Mouse (Mus musculus): ENCODE results near the gene Pfdn6. TPM values are rescaled to one million over a fixed set of nuclear protein-coding genes. Genes with fewer than 3 reads are reported as not detected.
"Not testable (repeated sequence)": the region's sequence is repeated elsewhere in the genome, so short reads cannot be mapped to it uniquely, and the experiment has no call there.

The Pfdn6 gene
- polyA plus RNA-seq, 1 experiment from 2014 or later: 152 TPM

DNA sequence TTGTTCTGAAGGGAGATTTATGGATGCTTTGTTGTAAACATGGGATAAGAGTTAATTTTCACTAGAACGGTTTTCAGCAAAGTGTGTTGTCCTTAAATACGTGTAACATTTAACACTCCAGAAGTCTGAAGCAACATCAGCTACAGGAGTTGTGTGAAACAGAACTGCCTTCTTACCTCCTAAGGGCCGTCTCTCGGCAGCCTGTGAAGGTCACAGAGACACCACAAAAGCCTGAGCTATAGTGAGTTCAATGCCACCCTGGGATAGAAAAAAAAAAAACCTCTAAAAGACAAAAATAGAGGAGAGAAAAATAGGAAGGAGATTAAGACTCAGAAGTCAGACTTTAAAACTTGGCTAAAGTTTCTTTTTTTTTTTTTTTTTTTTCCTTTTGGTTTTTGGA is 38.1 kb downstream of the Pfdn6 start:
- ATAC-seq (ENCODE audit: insufficient number of reproducible peaks, insufficient read depth, low FRiP score, low read depth): no peak
- H3K36me3 ChIP-seq (ENCODE audit: control insufficient read depth, insufficient read depth, low read length): no peaks in the 10 kb centered on the region
- H3K27ac ChIP-seq (ENCODE audit: low read length): no peak overlapping the region
- H3K9me3 ChIP-seq (ENCODE audit: control insufficient read depth, low read depth, low read length): no peaks in the 10 kb centered on the region
- WGBS: 43% methylated on average over 4 of the region's 4 CpGs
- H3K4me2 ChIP-seq (replicated peaks; ENCODE audit: low read depth, low read length): no peak overlapping the region
- no peak overlapping the region for H3K4me3 ChIP-seq (ENCODE audit: low read depth, low read length)
- no peaks in the 10 kb centered on the region for H3K27me3 ChIP-seq (ENCODE audit: control insufficient read depth, insufficient read depth, low read length)
- no peaks in the 10 kb centered on the region for H3K4me1 ChIP-seq (ENCODE audit: control insufficient read depth, insufficient read depth, low read length)
- no peak overlapping the region for H3K9ac ChIP-seq (replicated peaks; ENCODE audit: low read depth, low read length)

DNA sequence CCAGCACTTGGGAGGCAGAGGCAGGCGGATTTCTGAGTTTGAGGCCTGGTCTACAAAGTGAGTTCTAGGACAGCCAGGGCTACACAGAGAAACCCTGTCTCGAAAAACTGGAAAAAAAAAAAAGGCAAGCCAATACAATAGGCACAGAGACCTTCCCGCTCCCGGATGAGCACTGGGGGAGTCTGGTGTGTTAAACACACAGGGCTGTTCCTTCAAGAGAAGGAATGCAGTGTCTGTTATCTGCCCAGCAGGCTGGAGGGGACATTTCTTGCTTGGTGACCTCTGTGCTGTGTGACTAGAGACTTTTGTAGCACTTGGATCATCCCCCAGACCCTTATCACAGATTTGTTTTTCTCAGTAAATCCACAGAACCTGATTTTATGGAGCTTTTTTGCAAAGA is 38.5 kb downstream of the Pfdn6 start:
- no peaks in the 10 kb centered on the region for H3K4me1 ChIP-seq (ENCODE audit: control insufficient read depth, insufficient read depth, low read length)
- no peaks in the 10 kb centered on the region for H3K36me3 ChIP-seq (ENCODE audit: control insufficient read depth, insufficient read depth, low read length)
- no peak for ATAC-seq (ENCODE audit: insufficient number of reproducible peaks, insufficient read depth, low FRiP score, low read depth)
- H3K27ac ChIP-seq (ENCODE audit: low read length): no peak overlapping the region
- no peak overlapping the region for H3K4me3 ChIP-seq (ENCODE audit: low read depth, low read length)
- H3K27me3 ChIP-seq (ENCODE audit: control insufficient read depth, insufficient read depth, low read length): no peaks in the 10 kb centered on the region
- WGBS: 69% methylated on average over 4 of the region's 4 CpGs
- no peak overlapping the region for H3K4me2 ChIP-seq (replicated peaks; ENCODE audit: low read depth, low read length)
- no peaks in the 10 kb centered on the region for H3K9me3 ChIP-seq (ENCODE audit: control insufficient read depth, low read depth, low read length)
- no peak overlapping the region for H3K9ac ChIP-seq (replicated peaks; ENCODE audit: low read depth, low read length)

- H3K9me3 ChIP-seq (ENCODE audit: control insufficient read depth, low read depth, low read length): no peaks in the 10 kb centered on the region
- H3K9ac ChIP-seq (replicated peaks; ENCODE audit: low read depth, low read length): no peak overlapping the region
- no peaks in the 10 kb centered on the region for H3K27me3 ChIP-seq (ENCODE audit: control insufficient read depth, insufficient read depth, low read length)
- H3K36me3 ChIP-seq (ENCODE audit: control insufficient read depth, insufficient read depth, low read length): no peaks in the 10 kb centered on the region
- no peaks in the 10 kb centered on the region for H3K4me1 ChIP-seq (ENCODE audit: control insufficient read depth, insufficient read depth, low read length)
- no peak for ATAC-seq (ENCODE audit: insufficient number of reproducible peaks, insufficient read depth, low FRiP score, low read depth)
- WGBS: 78% methylated on average over 4 of the region's 4 CpGs
- no peak overlapping the region for H3K27ac ChIP-seq (ENCODE audit: low read length)
- H3K4me2 ChIP-seq (replicated peaks; ENCODE audit: low read depth, low read length): no peak overlapping the region
- no peak overlapping the region for H3K4me3 ChIP-seq (ENCODE audit: low read depth, low read length)
These were observed 39.2 kb downstream of the Pfdn6 start for GRCm38 (mm10) chr17:33900989-33901314.

GRCm38 (mm10) chr17:33900281-33900988 is 39.7 kb downstream of the Pfdn6 start:
- H3K4me3 ChIP-seq (ENCODE audit: low read depth, low read length): no peak overlapping the region
- H3K36me3 ChIP-seq (ENCODE audit: control insufficient read depth, insufficient read depth, low read length): no peaks in the 10 kb centered on the region
- H3K27me3 ChIP-seq (ENCODE audit: control insufficient read depth, insufficient read depth, low read length): no peaks in the 10 kb centered on the region
- no peak overlapping the region for H3K4me2 ChIP-seq (replicated peaks; ENCODE audit: low read depth, low read length)
- H3K9ac ChIP-seq (replicated peaks; ENCODE audit: low read depth, low read length): no peak overlapping the region
- no peaks in the 10 kb centered on the region for H3K4me1 ChIP-seq (ENCODE audit: control insufficient read depth, insufficient read depth, low read length)
- no peaks in the 10 kb centered on the region for H3K9me3 ChIP-seq (ENCODE audit: control insufficient read depth, low read depth, low read length)
- no peak overlapping the region for H3K27ac ChIP-seq (ENCODE audit: low read length)
- ATAC-seq (ENCODE audit: insufficient number of reproducible peaks, insufficient read depth, low FRiP score, low read depth): no peak
- WGBS: 59% methylated on average over 7 of the region's 7 CpGs

DNA sequence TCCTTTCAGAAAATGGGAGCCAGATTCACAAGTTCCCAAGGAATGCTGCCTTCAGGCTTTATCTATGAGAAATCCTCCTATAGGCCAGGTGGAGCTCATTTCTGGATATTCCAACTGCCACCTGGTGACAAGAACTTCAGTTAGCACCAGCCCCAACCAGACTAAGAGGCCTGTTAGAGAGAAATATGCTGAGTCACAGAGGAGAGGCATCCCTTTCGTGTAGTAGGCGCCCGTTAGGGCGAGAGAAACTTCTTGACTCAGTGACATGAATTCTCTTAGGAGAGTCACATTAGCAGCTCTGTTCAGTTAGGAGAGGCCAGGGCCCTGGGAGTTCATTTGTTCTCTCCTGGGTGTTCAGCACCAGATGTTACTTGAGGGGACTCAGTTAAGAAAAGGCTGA is 40.5 kb downstream of the Pfdn6 start:
- H3K36me3 ChIP-seq (ENCODE audit: control insufficient read depth, insufficient read depth, low read length): no peaks in the 10 kb centered on the region
- no peaks in the 10 kb centered on the region for H3K4me1 ChIP-seq (ENCODE audit: control insufficient read depth, insufficient read depth, low read length)
- no peak overlapping the region for H3K4me2 ChIP-seq (replicated peaks; ENCODE audit: low read depth, low read length)
- no peak overlapping the region for H3K4me3 ChIP-seq (ENCODE audit: low read depth, low read length)
- ATAC-seq (ENCODE audit: insufficient number of reproducible peaks, insufficient read depth, low FRiP score, low read depth): no peak
- no peak overlapping the region for H3K9ac ChIP-seq (replicated peaks; ENCODE audit: low read depth, low read length)
- no peaks in the 10 kb centered on the region for H3K27me3 ChIP-seq (ENCODE audit: control insufficient read depth, insufficient read depth, low read length)
- no peaks in the 10 kb centered on the region for H3K9me3 ChIP-seq (ENCODE audit: control insufficient read depth, low read depth, low read length)
- H3K27ac ChIP-seq (ENCODE audit: low read length): no peak overlapping the region
- 70% methylated on average over 4 of the region's 4 CpGs for WGBS

DNA sequence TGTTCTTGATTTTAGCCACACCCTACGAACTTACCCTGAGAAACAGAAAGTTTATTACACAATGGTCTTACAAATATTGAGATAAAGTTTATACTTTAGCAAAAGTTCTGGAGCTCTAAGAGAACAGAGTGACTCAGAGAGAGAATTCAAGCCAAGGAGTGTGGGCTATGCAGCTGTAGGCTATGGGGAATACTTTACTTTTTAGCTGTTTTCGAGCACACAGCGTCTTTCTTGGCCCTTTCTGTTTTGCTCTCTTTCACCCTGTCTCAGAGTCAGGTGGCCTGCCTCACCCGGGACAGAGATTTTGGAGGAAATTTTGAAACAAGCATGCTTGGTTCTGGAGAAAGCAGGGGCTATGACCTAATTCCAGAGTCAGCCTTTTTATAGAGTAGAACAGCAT is 42.0 kb downstream of the Pfdn6 start:
- H3K27me3 ChIP-seq (ENCODE audit: control insufficient read depth, insufficient read depth, low read length); H3K9ac ChIP-seq (replicated peaks; ENCODE audit: low read depth, low read length); H3K9me3 ChIP-seq (ENCODE audit: control insufficient read depth, low read depth, low read length); H3K4me2 ChIP-seq (replicated peaks; ENCODE audit: low read depth, low read length); H3K27ac ChIP-seq (ENCODE audit: low read length); ATAC-seq (ENCODE audit: insufficient number of reproducible peaks, insufficient read depth, low FRiP score, low read depth); H3K36me3 ChIP-seq (ENCODE audit: control insufficient read depth, insufficient read depth, low read length); H3K4me1 ChIP-seq (ENCODE audit: control insufficient read depth, insufficient read depth, low read length); H3K4me3 ChIP-seq (ENCODE audit: low read depth, low read length): not testable (repeated sequence)
- 76% methylated on average over 4 of the region's 4 CpGs for WGBS

- ATAC-seq (ENCODE audit: insufficient number of reproducible peaks, insufficient read depth, low FRiP score, low read depth): no peak
- 36% methylated on average over 6 of the region's 6 CpGs for WGBS
- Histone ChIP-seq H3K4me1 (ENCODE audit: control insufficient read depth, insufficient read depth, low read length) (no peaks in the 10 kb centered on the region), H3K27ac (ENCODE audit: low read length) (no peak overlapping the region), H3K9me3 (ENCODE audit: control insufficient read depth, low read depth, low read length) (no peaks in the 10 kb centered on the region), H3K36me3 (ENCODE audit: control insufficient read depth, insufficient read depth, low read length) (no peaks in the 10 kb centered on the region), H3K9ac (replicated peaks; ENCODE audit: low read depth, low read length) (no peak overlapping the region), H3K4me2 (replicated peaks; ENCODE audit: low read depth, low read length) (no peak overlapping the region), H3K27me3 (ENCODE audit: control insufficient read depth, insufficient read depth, low read length) (no peaks in the 10 kb centered on the region), H3K4me3 (ENCODE audit: low read depth, low read length) (no peak overlapping the region)
These were observed 42.9 kb downstream of the Pfdn6 start for GRCm38 (mm10) chr17:33897114-33897794.

GRCm38 (mm10) chr17:33893011-33893410 is 47.1 kb downstream of the Pfdn6 start:
- H3K4me1 ChIP-seq (ENCODE audit: control insufficient read depth, insufficient read depth, low read length); H3K9ac ChIP-seq (replicated peaks; ENCODE audit: low read depth, low read length); H3K36me3 ChIP-seq (ENCODE audit: control insufficient read depth, insufficient read depth, low read length); H3K27me3 ChIP-seq (ENCODE audit: control insufficient read depth, insufficient read depth, low read length); H3K27ac ChIP-seq (ENCODE audit: low read length); ATAC-seq (ENCODE audit: insufficient number of reproducible peaks, insufficient read depth, low FRiP score, low read depth); H3K4me2 ChIP-seq (replicated peaks; ENCODE audit: low read depth, low read length); H3K9me3 ChIP-seq (ENCODE audit: control insufficient read depth, low read depth, low read length); H3K4me3 ChIP-seq (ENCODE audit: low read depth, low read length): not testable (repeated sequence)
- 55% methylated on average over 4 of the region's 4 CpGs for WGBS

- no peak for ATAC-seq (ENCODE audit: insufficient number of reproducible peaks, insufficient read depth, low FRiP score, low read depth)
- no peaks in the 10 kb centered on the region for H3K27me3 ChIP-seq (ENCODE audit: control insufficient read depth, insufficient read depth, low read length)
- no peak overlapping the region for H3K4me2 ChIP-seq (replicated peaks; ENCODE audit: low read depth, low read length)
- no peak overlapping the region for H3K4me3 ChIP-seq (ENCODE audit: low read depth, low read length)
- no peak overlapping the region for H3K27ac ChIP-seq (ENCODE audit: low read length)
- H3K36me3 ChIP-seq (ENCODE audit: control insufficient read depth, insufficient read depth, low read length): no peaks in the 10 kb centered on the region
- H3K9me3 ChIP-seq (ENCODE audit: control insufficient read depth, low read depth, low read length): no peaks in the 10 kb centered on the region
- H3K4me1 ChIP-seq (ENCODE audit: control insufficient read depth, insufficient read depth, low read length): peaks cover 8% of the 10 kb centered on the region; the same call in 1 of the 2 replicates
- WGBS: 24% methylated on average over 7 of the region's 7 CpGs
- no peak overlapping the region for H3K9ac ChIP-seq (replicated peaks; ENCODE audit: low read depth, low read length)
These were observed 47.7 kb downstream of the Pfdn6 start for GRCm38 (mm10) chr17:33892429-33892828.
